Mouse (Mus musculus) cerebellum, adult 11 months (tissue): ENCODE data around the gene Tnnt3.

Experiments
- DNase-seq: peaks from one replicate; pipeline ENCODE4 v3.0.0; 2022

The Tnnt3 gene

DNA sequence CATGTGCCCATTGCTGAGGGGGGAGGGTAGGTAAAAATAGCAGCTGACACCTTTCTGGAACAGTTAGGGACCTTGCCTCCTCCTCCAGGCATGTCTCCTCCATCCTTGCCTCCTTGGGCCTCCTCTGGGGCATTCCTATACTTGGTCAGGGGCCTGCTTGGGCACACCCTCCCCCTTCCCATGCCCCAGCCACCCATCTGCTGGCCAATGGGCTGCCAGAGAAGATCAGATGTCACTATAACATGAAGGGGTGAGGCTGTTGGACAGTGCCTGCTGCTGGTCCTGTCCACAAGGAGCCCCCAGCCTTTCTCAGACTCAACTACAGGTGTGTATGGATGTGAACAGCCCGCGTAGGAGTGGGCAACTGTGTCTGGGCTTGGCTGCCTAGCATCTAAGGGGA is at the start of gene Tnnt3:
Gene Tnnt3 (plus strand): TSS at position 262 of the 400 bp plus-strand sequence.
- DNase-seq = no peak

DNA sequence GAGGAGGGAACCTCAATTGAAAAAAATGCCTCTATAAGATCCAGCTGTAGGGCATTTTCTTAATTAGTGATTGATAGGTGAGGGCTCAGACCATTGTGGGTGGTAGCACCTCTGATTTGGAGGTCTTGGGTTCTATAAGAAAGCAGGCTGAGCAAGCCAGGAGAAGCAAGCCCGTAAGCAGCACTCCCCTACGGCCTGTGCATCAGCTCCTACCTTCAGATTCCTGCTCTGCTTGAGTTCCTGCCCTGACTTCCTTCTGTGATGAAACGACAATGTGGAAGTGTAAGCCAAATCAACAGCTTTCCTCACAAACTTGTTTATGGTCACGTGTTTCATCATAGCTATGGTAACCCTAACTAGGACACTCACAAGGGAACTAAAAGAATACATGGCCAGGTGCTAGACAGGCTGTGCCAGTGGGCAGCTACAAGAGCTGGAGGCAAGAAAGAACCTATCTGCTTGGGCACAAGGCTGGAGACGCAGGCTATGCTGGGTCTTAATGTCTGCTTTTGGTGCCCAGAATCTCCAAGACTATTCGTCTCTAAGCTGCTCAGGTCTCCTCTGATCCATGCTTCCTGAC is 49.5 kb upstream of the Tnnt3 start:
- no peak for DNase-seq

DNA sequence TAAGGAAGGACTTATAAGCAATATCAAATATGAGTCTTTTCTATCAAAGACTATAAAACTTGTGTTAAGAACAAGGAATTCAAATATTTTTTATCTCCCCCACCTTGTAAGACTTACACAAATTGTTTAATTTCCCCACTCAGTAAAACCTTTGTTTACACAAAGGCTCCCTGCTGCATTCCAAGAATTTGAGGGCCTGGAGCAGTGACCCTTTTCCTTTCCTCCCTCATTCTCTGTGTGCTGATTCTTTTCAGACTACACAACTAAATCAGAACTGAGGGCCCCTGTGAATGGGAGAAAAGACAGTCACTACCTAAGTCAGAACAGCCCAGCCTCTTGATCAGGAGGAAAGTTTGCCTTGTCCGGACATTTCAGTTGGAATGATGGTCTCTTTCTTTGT is 43.9 kb upstream of the Tnnt3 start:
- no peak for DNase-seq

DNA sequence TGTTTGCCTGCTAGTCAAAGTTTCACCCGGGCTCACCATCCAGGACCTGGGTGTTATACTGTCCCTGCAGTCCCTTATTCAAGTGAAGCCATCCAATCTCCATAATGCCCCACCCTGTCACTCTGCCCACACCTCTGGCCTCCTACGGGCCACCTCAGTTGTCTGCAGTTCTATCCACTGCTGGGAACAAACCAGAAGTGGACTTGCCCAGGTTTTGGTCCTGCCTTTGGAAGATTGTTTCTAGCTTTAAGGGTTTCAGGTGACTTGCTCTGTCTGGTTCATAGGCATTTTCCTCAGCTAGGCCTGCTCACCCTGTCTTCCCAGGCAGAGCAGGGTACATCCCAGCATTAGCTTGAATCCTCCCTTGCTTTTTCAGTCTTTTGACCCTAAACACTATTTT is 43.4 kb upstream of the Tnnt3 start:
- DNase-seq = peak; percentile 1

DNA sequence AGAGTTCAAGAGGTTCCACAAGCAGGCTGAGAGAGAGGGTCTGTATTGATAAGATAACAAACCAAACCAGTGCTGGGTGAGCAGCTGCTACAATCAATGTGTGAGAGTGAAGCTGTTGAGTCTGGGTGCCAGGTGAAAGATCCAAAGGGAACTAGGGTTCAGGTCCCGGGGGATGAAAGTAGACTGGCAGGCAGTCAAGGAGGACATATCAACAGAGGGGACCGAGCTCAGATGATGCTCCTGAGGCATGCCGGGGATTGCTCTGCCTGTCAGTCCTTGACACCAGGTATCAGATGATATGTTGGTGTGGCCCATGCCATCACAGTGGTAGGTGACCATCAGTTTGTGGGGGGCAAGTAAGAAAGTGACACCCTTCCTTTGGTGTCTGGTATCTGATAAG is 41.8 kb upstream of the Tnnt3 start:
- peak; percentile 34 for DNase-seq

DNA sequence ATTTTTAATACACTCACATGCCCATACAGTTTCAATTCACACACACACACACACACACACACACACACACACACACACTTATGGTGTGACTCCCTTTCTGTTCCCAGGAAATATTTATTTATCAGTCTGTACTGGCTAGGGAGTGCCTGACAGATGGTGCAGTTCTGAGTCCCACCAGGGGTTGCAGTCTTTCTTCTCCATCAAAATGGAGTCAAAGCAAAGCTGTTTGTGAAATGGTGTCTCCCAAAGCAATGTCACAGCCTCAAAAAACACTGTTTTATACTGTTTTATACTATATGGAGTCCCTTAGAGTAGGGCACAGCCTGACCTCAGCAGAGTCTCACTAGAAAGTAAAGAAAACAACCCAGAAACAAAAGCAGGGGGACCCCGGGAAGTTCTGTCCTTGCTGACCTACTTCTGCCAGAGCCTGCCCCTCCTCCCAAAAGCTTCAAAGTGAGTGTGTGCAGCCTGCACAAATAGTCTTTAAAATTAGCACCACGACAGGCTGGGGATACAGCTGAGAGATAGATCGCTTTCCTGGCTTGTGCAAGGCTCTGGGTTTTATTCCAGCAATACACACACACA is 41.3 kb upstream of the Tnnt3 start:
- DNase-seq = peak; percentile 75

DNA sequence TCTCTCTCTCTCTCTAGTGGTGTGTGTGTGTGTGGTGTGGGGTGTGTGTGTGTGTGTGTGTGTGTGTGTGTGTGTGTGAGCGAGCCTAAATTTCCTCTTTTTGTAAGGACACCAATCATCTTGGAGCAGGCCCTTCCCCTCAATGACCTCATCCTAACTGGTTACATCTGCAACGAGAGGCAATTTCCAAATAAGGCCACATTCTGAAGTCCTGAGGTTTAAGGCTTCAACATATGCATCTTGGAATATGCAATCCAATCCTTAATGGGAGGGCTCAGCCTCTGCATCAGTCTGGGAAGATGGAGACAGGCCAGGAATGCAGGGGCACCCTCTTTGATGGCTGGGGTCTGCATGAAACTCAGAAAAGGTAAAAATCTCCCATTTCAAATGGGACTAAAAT is 40.6 kb upstream of the Tnnt3 start:
- DNase-seq = no peak

DNA sequence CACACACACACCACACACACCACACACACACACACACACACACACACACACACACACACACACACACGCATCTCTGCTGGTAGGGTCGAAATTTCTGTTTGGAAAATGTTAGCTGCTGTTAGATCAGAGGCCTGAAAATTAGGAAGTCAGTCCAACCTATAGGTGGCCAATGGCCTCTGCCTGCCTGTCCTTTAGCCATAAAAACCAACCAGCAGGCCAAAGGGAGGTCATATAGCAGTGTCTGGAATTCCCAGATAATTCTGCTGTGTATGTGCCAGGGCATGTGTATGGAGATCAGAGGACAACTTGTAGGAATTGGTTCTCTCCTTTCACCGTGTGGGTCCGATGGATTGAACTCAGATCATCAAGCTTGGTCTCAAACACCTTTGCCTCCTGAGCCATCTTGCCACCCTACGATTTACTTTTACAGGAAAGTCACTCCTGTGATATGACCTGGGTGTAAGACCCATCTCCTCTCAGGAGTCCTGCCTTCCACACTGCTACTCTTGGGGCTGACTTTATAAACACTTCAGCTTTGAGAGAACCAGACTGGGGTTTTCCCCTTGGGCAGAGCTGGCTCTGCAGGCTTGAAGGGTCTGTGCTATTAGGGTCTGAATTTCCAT is 39.8 kb upstream of the Tnnt3 start:
- no peak for DNase-seq

DNA sequence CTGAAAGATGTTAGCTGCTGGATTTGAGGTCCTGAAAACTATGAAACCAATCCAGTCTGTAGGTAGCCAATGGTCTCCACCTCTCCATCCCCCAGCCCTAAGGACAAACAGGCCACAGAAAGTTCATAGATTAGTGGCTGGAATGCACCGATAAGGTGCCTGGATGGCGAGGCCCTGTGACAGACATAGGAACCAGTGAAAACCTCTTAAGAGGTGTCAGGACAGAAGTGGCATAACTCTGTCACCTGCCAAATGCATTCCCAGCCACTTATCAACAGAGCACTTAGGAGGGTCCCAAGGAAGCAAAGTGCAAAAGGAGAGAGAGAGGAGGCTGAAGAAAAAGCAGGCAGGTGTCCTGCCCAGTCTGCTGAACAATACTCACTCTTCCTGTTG is 39.3 kb upstream of the Tnnt3 start:
- DNase-seq = no peak

DNA sequence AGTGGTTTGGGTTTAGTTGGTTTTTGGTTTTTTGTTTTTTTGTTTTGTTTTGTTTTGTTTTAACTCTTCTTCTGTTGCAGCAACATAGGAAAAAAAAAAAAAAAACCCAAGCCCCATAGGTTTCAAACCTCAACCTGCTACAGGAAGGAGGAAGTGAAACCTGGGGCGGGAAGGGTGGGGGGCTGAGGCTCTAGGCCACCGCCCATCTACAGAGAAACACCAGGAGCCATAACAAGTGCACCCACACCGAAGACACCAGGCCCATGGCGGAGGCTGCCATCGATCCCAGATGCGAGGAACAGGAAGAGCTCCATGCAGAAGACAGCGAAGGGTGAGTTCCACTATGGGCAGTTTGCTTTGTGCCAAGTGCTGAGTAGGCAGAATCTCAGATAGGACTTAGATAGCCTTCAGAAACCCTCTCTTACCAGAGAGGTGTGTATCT is 38.0 kb upstream of the Tnnt3 start, which contains the start of gene Lsp1:
Gene Lsp1 (plus strand): TSS at position 174 of the 442 bp plus-strand sequence.
- no peak for DNase-seq

DNA sequence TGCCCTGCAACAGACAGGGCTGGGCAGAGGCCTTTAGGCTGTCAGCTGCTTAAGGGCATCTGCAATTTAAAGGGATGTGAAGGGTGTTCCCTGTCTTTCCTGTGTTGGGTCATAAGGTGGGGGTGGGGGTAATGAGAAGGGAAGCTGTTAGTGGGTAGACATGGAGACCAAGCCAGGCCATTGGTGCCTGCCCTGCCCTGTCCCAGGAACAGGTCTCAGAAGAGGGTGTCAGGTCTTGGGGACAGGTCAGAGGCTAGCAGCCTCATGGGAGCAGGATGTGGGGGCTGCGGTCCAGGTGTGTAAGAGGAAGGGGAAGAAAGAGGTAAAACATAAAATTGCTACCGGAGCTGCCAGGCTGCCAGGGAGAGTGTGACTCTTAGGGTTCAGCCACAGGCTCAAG is 37.2 kb upstream of the Tnnt3 start:
- no peak for DNase-seq

DNA sequence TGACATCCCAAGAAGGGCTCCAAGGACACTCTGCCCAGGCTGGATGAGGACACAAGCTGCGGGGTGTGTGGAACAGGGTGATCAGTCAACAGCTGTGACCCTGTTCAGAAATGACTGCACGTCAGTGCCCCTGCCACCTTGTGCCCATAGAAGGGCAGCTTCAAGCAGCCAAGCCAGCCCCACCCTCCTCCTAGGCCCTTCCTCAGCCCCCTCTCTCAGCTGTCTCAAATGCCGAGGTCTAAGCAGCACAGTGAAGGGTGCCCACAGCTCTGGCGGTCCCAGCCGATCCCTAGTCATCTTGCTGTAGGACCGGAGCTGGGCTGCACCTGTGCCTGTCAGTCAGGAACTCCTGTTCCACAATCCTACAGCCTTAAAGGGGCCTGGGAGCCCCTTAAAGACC is 36.4 kb upstream of the Tnnt3 start:
- no peak for DNase-seq

DNA sequence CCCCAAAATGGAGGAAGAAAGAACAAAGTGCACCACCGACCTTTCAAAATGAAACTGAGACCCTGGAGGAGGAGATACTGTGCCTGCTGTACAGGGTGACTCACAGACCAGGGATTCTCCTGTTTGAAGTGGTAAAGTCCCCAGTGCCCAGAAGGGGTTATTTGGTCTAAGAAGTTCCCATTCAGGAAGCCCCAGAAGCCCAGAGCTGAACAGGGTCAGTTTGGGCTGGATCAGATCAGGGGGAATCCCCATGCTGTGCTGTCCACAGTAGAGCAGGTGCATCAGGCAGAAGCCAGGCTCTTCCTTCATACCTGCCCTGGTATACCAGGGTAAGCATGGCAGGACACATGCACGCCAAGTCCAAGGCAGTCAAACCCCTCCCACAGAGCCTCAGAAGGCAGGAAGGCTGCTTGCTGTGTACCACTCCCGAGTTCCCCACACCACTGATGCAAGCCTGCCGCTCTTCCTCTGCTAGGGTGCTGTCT is 36.0 kb upstream of the Tnnt3 start:
- no peak for DNase-seq

DNA sequence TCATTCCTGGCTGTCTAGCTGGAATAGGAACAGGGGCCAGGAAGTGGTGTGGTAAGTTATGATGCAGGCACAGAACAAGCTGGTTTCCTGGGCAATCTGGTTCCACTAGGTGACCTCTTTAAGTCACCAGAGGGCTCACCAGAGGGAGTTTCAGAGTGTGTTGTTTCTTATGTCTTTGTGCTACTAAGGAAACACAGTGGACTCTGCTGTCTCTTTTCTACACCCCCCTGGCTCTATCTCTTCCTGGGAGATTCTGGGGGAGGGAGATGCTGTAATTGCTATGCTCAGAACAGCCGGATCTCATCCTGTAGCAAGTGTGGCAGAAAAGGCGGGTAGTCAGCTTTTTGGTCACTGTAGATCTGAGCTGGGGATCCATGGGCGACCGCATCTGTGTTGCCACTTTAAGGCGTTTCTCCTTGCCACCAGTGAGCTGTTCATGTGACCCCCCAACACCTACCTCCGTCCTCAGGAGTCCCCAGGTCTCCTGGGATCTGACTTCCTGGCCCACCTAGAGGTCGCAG is 28.4 kb upstream of the Tnnt3 start:
- DNase-seq = no peak

DNA sequence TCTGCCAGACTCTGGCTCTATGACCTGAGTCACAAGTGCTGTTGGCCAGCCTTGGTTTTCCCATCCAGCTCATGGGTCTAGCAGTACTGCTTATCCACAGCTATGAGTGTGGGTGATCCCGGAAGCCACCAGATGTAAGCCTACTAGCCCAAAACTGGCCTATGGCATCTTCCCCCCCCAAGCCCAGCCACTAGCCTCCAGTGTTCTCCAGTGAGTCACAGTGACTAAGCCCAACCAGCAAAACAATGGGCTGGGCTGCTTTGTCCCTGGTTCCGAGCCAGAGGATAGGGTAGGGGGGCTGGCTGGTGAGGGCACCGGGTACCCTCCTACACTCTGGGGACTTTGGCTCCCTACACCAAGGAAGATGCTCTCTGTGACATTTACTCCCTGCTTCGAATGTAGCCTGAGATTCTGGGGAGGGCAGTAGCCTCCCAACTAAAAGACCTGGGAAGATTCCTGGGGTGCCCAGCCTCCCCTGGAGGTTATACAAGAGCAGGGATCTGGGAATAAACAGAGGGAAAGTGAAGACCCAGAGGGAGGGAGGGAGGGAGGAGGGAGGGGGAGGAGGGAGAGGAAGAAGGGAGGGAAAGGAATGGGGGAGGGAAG is 27.7 kb upstream of the Tnnt3 start:
- DNase-seq = no peak

DNA sequence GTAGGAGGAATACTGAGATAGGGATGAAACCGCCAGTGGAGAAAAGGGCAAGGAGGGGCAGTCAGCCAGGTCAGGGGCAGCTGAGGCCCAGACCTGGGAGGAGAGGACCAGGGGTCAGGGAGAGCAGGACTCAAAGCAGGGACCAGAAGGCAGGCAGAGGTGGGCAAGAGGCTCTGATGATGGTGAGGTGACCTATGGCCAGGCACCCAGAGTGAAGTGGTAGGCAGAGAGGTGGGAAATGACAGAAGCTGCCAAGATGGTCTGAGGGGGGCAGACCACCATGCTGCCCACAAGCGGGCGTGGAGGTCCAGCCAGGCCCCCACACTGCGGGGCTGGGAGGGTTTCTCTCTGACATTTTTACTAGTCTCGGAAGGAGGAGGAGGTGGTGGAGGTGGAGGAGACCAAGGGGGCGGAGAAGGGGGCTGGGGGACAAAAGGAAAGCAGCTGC is 27.2 kb upstream of the Tnnt3 start:
- DNase-seq = no peak

DNA sequence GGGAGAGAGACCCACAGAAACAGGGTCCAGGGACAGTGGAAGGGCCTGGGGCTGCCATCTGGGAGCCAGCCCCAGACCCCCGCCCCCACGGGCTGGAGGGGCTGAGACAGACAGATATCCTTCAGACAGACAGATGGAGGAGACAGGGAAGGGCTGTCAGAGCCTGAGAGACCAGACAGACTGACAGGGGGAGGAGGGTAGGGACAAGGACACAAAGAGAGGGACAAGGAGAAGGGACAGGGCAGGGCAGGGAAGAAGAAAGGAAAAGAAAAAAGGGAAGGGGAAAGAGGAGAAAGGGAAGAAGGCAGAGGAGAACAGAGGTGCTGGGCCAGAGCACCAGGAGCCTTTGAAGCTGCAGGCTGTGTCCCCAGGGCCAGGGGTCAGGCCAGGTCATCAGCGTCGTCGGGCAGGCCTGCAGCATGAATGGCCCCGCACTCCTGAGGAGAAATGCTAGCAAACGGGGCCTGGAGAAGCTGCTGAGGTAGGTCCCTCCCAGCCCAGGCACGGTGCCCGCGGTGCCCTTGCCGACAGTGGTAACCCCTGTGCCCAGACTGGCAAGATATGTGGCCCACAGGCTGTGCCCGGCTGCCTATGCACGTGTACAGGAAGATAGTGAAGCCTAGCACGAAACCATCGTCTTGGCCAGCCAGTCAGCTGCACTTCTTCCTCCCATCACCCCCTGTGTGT is 26.6 kb upstream of the Tnnt3 start:
- no peak for DNase-seq

DNA sequence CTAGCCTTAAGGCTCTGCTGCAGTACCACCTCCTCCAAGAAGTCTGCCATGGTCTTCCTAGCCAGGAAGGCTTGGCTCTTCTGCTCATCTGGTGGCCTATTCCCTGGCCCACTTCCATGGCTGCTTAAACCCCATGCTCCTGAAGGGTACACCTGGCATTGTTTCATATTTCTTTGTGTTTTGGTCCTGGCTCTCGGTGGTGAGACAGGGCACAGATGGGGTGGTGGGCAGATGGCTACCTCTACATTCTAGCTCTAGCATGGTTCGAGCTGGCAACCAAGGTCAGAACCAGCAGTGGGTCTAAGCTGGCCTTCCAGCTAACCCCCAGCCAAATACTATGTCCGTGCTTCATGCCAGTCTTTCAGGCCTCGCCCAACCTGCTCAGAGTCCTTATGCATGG is 25.7 kb upstream of the Tnnt3 start:
- DNase-seq = no peak

DNA sequence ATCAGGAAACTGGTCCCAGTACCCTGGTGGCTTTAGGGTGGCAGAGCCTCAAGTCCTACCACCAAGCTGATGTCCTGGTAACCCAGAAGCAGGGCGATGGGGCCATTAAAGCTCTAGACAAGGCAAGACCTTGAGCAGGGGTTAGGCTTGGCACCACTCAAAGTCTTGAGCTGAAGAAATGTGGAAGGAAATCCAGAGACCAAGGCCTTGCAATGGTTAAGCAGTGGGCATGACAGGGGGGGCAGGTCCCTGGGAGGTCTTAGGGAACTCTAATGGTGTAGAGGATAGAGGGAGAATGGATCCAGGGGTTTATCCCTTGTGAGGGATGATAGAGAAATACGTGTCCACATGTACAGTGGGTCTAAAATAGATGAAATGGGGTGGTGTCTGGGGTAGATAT is 25.2 kb upstream of the Tnnt3 start:
- DNase-seq = no peak

DNA sequence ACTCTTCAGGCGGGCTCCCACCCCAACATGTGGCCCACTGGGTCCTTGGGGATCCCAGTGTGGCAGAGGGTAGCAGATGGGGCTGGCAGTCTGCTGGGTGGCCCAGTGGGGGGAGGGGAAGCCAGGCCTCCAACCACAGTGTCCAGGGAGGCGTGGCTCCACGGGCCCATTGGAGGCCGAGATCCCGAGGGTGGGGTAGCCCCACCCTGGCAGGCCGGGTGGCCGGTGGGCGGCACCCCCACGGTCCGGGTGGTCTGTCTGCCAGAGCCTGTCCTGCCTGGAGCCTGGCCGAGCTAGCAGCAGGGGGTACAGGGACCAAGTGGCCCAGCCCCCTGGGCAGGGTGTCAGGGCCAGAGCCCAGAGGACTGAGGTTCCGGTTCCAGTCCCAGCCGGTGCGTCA is 23.8 kb upstream of the Tnnt3 start:
- DNase-seq = no peak

DNA sequence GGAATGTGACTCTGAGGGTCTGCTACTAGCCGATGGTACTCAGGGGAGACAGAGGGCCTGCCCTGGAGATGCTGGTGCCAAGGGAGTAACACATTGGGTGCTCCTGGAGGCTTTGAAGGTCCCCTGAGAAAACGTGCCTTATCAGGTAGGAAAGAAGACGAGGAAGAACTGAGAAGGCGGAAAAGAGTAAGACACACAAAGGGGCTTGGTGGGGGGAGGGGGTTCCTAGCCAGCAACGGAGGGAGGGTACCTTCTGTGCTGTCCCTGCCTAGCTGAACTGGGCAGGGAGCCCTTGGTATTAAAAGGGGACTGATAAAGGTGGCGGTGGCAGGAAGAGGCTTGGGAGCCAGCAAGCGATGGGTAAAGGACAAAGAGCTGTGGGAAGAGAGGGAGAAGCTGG is 23.0 kb upstream of the Tnnt3 start:
- DNase-seq = no peak

DNA sequence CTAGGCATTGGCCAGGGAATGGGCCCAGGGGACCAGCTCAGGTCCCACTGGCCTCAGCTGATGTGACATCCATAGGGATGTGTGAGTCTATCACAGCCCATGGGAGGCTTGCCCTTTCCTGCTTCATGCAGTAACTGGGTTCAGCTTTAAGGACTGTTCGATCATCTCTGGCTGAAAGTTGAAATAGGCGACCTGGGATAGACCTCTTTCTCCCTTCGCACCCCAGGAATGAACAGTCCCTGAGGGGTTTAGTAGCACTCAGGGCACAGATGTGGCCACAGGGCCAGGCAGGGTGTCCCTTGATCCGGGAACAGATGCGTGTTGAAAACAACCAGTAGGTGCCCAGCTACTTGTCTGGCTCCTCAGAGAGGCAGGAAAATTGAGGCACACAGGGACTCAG is 22.4 kb upstream of the Tnnt3 start:
- DNase-seq = no peak

DNA sequence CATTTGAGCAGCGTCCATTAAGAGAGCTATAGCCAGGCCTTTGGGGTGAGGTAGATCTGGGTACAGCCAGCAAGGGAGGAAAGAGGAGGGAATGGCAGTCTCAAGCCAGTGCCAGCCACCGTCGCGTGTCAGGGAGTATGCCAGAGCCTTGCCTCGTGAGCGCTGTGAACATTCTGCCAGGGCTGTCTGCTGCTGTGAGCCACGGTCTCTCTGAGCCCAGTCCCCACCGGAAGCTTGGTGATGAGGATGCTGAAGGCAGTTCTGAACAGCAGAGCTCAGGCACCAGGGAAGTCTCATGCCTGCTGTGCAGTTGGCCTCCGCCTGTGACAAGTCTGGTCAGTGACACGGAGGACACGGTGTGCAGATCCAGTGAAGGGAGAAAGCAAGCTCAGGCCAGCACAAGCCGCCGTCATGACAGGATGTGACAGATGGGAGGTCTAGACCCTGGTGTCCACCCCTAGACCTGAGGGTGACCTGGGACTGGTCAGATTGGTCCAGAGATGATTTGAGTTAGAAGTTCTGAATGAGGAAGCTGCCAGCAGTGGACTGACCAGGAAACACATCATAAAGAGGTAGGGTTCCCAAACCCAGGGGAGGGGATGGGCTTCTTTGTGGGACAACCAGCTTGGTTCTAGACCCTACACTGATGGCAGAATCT is 21.7 kb upstream of the Tnnt3 start:
- no peak for DNase-seq
